Mouse (Mus musculus): ENCODE measurements at regions not wholly inside any gene's neighbourhood (a gene's known extent, or its start where the extent isn't known, plus 50 kb on each side); places are given as distances from the start of the nearest gene placed in this dataset.

DNA sequence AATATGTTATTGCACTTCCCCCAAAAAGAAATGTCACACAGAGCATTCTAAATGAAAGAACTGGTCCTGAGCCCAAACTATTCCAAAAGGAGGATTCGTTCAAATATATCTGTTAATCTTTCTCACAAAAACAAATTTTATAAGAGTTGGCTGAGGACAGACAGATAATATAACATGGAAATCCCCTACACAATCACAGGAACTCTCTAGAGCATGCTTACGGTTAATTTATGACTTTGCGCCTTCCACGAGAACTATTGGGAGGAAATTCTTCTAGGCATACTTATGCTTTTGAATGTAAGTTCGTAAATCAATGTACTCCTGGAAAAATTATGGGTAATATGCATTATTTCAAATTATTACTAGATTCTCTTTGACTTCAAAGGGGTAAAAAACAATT is 144.1 kb upstream of the Gimd1 start:
- no peak for DNase-seq

DNA sequence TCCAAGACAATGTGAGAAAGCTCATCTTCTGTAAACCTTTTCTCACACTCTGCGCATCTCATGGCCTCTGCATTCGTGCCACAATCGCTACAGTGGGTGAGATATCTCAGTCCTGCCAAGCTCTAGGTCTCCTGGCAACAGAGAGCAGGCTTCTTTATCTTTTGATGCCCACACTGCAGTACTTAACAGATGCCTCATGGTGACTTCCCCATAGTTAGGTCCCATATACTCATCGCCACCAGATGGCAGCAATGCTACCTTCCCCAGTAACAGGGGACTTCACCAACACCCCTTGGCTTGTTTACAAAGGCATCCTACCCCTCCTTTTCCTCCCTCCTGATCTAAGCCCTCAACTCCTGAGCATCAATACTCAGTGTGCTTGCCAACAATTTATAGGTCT is 123.5 kb upstream of the Gimd1 start:
- peak; percentile 70 to 74 for DNase-seq

DNA sequence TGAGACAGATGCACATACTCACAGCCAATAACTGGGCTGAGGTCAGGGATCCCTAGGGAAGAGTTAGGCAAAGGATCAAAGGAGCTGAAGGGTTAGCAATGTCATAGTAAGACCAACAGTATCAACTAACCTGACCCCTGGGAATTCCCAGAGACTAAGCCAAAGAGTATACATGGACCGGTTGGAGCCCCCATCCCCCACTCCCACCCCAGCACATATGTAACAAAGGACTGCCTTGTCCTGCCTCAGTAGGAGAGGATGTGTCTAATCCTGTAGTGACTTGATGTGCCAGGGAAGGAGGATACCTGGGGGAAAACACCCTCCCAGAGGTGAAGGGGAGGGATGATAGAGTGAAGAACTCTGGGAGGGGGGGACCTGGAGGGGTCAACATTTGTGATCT is 119.4 kb upstream of the Gimd1 start:
- DNase-seq, result no peak

DNA sequence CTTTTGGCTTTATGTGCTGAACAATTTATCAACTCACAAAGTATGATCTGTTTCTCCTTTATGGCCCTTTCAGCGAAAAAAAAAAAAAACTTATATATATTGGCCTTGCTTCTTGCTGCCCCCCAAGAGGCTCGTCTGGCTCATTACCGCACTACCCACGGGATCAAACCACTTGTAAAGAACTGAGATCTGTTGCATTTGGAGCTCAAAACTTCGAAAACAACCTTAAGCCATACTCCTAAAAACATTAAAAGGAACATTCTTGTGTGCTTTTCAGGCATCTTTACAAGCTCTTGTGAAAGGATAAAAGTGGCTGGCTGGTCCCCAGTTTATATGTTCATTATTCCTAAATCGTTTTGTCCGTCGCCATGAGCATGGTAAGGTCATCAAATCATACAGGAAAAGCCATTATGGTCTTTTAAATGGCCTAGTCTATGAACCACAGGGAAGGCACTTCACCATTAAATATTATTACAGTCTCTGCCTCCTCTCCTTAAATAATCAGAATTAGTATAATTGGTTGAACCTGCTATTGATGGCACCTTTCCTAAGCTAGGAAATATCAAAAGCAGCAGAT is 117.0 kb upstream of the Gimd1 start:
- no peak for DNase-seq

DNA sequence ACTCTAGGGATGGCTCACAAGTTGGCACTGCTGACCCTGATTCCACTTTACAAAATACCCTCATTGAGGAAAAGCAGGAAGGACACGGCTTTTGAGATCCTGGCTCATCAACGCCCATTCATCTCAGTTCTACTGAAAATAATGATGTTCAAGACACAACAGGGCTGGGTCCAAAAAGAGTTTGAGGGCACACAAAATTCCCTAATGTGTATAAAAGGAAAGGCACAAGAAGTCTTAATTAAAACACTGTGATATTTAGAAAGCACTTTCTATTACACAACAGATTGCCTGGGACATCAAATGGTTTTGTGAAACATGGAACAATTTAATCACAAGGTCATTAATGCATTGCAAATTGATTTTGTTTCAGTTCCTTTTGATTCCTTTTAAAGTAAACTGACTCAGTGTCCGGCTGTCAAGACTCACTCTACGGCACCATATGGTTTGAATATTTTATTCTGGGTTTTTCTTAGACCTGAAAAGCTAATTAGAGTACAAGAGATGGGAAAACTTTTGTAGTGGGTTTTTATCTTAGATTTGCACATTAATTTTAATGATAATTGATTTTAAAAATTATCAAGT is 96.2 kb upstream of the Gimd1 start:
- DNase-seq, result no peak

DNA sequence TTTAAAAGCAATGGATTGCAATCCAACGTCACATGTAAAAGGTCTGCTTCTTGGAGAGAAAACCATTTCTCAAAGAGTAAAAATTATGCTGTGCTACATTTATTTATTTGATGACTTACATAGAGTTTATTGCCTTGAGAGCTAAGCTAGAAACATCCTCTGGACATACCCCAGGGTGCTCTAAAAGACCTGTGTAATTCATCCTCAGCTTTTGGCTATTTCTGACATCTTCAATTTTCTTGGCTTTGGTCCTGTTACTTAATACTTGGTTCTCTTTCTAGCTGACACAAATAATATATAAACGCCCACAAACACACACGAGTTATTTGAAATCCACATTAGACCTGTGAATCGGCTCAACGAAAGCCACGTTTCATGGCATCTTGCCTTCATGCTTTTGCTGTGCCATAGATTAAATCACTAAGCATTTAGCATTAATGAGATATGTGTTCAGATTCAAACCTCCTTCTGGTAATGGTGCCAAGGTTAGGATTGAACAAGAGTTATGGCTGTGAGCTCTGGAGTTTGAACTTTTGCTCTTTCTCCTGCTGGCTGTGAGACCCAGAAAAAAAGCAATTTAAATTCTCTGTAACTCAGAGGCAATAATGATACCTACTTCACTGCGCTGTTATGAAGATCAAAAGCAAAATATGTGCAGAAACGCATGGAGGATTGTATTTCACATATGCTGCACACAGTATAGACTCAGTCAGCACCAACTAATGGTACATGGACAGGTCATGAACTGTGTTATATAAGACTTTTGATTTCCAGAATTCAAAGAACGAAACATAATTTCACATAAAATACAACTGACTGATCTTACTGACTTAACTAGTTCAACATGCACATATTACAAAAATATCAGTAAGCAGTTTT is 89.6 kb upstream of the Gimd1 start:
- no peak for DNase-seq

DNA sequence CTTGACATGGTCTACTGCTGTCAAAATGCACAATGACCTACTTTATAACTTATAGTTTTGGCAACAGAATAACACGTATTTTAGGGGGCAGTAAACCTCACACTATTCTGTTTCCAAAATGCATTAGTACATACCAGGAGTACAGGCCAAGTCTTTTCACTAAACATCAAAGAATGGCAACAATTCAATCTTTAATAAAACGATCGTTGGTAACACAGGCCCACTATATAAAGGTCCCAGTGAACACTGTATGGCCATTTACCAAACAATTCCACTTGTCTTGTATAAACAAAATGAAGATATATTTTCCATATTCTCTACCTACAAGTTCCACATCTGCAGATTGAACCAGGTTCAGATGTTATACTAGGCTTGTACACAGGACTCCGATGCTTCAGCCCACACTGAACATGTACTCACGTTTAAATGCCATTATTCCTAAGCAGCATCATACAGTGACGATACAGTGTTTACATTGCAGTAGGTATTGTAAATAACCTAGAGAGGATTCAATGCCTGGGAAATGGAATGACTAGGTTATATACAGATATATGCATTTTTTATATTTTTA is 78.3 kb upstream of the Gimd1 start:
- DNase-seq, result no peak

DNA sequence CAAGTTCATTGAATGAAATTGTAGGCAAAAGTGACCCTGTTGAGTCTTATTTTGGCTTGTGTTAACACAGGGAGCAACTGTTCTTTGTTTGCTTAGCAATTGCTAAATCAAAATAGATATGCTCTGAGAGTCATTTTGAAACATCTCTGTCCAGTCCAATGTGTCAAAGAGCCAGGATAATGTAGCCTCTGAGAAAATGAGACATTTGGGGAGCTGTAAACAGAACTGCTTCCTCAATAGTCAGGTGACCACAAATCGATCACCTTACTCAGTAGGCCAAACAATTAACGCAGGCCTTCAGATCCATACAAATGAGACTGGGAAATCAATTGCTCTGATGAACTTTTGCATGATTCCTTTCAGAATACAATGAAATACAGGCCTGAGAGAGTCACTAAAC is 63.9 kb upstream of the Gimd1 start:
- DNase-seq, result no peak

DNA sequence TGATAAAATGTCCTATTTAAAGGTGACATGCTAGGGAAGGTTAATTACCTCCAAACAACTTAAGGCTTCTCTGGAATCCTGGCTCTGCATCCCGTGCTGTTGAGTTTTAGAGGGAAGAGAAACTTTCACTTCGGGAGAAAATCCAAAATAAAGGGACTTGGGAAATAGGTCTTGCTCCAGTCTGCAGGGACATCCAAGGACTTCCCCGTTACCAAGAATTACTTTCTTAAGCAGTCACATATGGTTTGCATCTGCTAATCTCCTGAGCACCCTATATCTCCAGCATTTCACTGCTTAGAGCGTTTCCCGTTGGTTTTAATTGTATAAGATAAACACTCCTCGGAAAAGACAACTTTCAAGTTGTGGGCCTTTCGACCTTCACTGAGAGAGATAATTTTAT is 63.3 kb upstream of the Gimd1 start:
- no peak for DNase-seq
